ENCODE assay signal across 21 mouse cellular contexts in the genomic region with DNA sequence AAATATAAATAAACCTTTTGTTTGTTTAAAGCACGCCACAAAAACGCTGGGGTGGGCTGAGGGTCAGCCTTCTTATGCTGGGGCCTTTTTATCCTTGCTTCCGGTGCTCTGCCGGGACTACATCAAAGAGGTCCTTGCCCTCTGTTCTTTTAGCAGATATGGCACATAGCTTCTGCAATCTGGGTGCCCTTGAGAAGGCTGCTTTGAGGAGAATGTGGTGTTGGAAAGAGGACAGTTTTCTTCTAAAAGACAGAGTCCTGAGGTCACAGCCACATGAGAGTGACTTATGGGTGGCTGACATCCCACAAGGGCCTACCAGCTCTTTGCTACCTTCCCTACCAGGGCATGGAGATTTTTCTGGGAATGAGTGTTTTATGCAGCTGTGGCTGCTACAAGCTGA. TPM values are rescaled to one million over a fixed set of nuclear protein-coding genes. Genes with fewer than 3 reads are reported as not detected.
DNase-seq lines count a peak whose midpoint lies in the region; TF ChIP-seq lines count a peak whose summit lies in the region.
"Had no signal": no experiment of that assay in that cellular context is flagged by ENCODE, and none has a peak within 500 bp of the region (broad histone marks: within the 10 kb centered on the region; RNA-seq: fewer than 3 reads in every experiment).

No protein-coding gene starts in this region.

- peak overlapping the region; percentile 99 for H3K4me3 ChIP-seq in myocyte
- H3K4me3 ChIP-seq: hindbrain, embryonic 12.5 days; hindbrain, embryonic 15.5 days had no signal

- TF ChIP-seq POLR2A in myocyte (IDR thresholded peaks at IDR 0.05; ENCODE audit: insufficient read length, low read depth), result no peak

- no peaks in the 10 kb centered on the region for H3K36me3 ChIP-seq in myocyte (ENCODE audit: control insufficient read depth, insufficient read depth)
- H3K36me3 ChIP-seq: G1E; hindbrain, embryonic 12.5 days; hindbrain, embryonic 15.5 days had no signal

- H3K4me2 ChIP-seq in myocyte (ENCODE audit: low read depth), result no peak overlapping the region
- H3K4me2 ChIP-seq: heart, embryonic 11.5 days; hindbrain, embryonic 12.5 days; hindbrain, embryonic 15.5 days had no signal

- H3ac ChIP-seq in myocyte (ENCODE audit: control insufficient read depth, insufficient read length), result no peak overlapping the region

- H3K79me2 ChIP-seq in myocyte (ENCODE audit: control insufficient read depth, insufficient read depth), result peaks cover 40% of the 10 kb centered on the region

- H3K27me3 ChIP-seq in myocyte (ENCODE audit: control insufficient read depth, insufficient read depth, insufficient read length), result no peaks in the 10 kb centered on the region
- H3K27me3 ChIP-seq: Patski had no signal

- DNase-seq in adrenal gland, adult 2 months, result peak; percentile 35
- DNase-seq in adrenal gland, postnatal 10 days, result no peak
- DNase-seq in ovary, adult 18-20 months (ENCODE audit: low spot score), result peak; percentile 25
- no peak for DNase-seq in ovary, postnatal 14 days (ENCODE audit: low spot score)
- no peak for DNase-seq in right cerebral cortex, postnatal 10 days (ENCODE audit: low spot score in 2 of 2)
- DNase-seq: forebrain, postnatal 0 days; heart, adult 11 months had no signal

TF ChIP-seq in myocyte, 11 proteins besides CTCF, POLR2A, EP300 and RAD21:
- no peak for TF ChIP-seq MAX (IDR thresholded peaks at IDR 0.05; ENCODE audit: low read depth)
- no peak for TF ChIP-seq USF1 (IDR thresholded peaks at IDR 0.05; ENCODE audit: low read depth)
- no peak for TF ChIP-seq POLR2AphosphoS2 (IDR thresholded peaks at IDR 0.05; ENCODE audit: insufficient read length, low read depth)
- no peak for TF ChIP-seq E2F4 (IDR thresholded peaks at IDR 0.05; ENCODE audit: insufficient read depth)
- no peak for TF ChIP-seq MYOG (IDR thresholded peaks at IDR 0.05; ENCODE audit: control insufficient read depth in 1 of 3, insufficient read depth in 1 of 3, insufficient read length in 2 of 3, low read depth in 2 of 3)
- no peak for TF ChIP-seq REST (IDR thresholded peaks at IDR 0.05; ENCODE audit: insufficient read depth, insufficient read length)
- TF ChIP-seq TCF3 (IDR thresholded peaks at IDR 0.05; ENCODE audit: insufficient read length, low read depth), result no peak
- TF ChIP-seq CEBPB (IDR thresholded peaks at IDR 0.05; ENCODE audit: insufficient read depth, poor library complexity, severe bottlenecking), result no peak

RNA-seq across cellular contexts. Expression of a gene that starts 1.1 kb away (rescaled TPM):
- 10 to 100 TPM; 14.9 to 22.5 TPM for total RNA-seq in adrenal gland, adult 2 months (2021)
- 36.3 and 42.5 TPM in 2 replicates for polyA plus RNA-seq in adrenal gland, adult 2 months (2012; rRNA removed)
- total RNA-seq in adrenal gland, postnatal 10 days (2021), result 10 to 100 TPM; 14.6 TPM
- 33.9 TPM for polyA plus RNA-seq in myocyte (2012; fragmentation: generic; extraction: Trizol)

RNA-seq across cellular contexts. Expression of a gene that starts 50.7 kb away (rescaled TPM):
- total RNA-seq in adrenal gland, adult 2 months (2021), result under 1 TPM in 1 of 2 experiments, not detected in 1; 0.41 TPM
- polyA plus RNA-seq in adrenal gland, adult 2 months (2012; rRNA removed), result 0.19 and 0.20 TPM in 2 replicates
- total RNA-seq in adrenal gland, postnatal 10 days (2021), result under 1 TPM; 0.27 to 0.36 TPM
- polyA plus RNA-seq in myocyte (2012; fragmentation: generic; extraction: Trizol), result 0.49 TPM
- total RNA-seq: CH12.LX; gastrocnemius, adult 2 months; gastrocnemius, postnatal 14 days; heart, adult 8-10 months; heart, postnatal 25 days; hematopoietic stem cell, adult 5-6 weeks had no signal
- polyA plus RNA-seq: G1E; heart, embryonic 11.5 days; heart, embryonic 14.5 days; heart, postnatal 0 days had no signal

RNA-seq across cellular contexts. Expression of a gene that starts 50.7 kb away (rescaled TPM):
- under 1 TPM; 0.10 to 0.12 TPM for total RNA-seq in adrenal gland, adult 2 months (2021)
- polyA plus RNA-seq in adrenal gland, adult 2 months (2012; rRNA removed), result 0.03 and 0.09 TPM in 2 replicates
- under 1 TPM in 1 of 2 experiments, not detected in 1; 0.15 TPM for total RNA-seq in adrenal gland, postnatal 10 days (2021)
- polyA plus RNA-seq in myocyte (2012; fragmentation: generic; extraction: Trizol), result 0.82 TPM
- total RNA-seq: CH12.LX; gastrocnemius, adult 2 months; gastrocnemius, postnatal 14 days; heart, postnatal 25 days; hematopoietic stem cell, adult 5-6 weeks had no signal
- polyA plus RNA-seq: G1E; heart, embryonic 14.5 days; heart, postnatal 0 days had no signal

Comparison
In these comparisons a context has a peak if more than half of its experiments do, and no peak if none do; other contexts are left out.
1. DNase-seq: peak in adrenal gland, adult 2 months (single experiment) and ovary, adult 18-20 months (single experiment); none in adrenal gland, postnatal 10 days (single experiment), ovary, postnatal 14 days (single experiment) and right cerebral cortex, postnatal 10 days (0 of 2).